Mouse (Mus musculus): ENCODE results near the gene Slc16a13. TPM values are rescaled to one million over a fixed set of nuclear protein-coding genes. Genes with fewer than 3 reads are reported as not detected.
A peak's percentile ranks its signal among the peaks of the same experiment; 100 is the strongest.

The Slc16a13 gene
- polyA plus RNA-seq, 1 experiment from 2014 or later = 12.7 TPM

GRCm38 (mm10) chr11:70189319-70190134, 31.3 kb downstream of the Slc16a13 start:
- H3K9me3 ChIP-seq (replicated peaks; ENCODE audit: control insufficient read depth, low read length, poor library complexity, severe bottlenecking) = no peaks in the 10 kb centered on the region
- no peak for ATAC-seq
- no peaks in the 10 kb centered on the region for H3K27me3 ChIP-seq (ENCODE audit: control insufficient read depth, insufficient read depth, low read depth, low read length)
- H3K4me1 ChIP-seq (ENCODE audit: control insufficient read depth, insufficient read depth, low read length) = no peaks in the 10 kb centered on the region
- no peak overlapping the region for H3K27ac ChIP-seq (ENCODE audit: low read length)
- H3K4me2 ChIP-seq (ENCODE audit: low read length) = no peak overlapping the region
- H3K36me3 ChIP-seq (ENCODE audit: control insufficient read depth, insufficient read depth, low read length) = no peaks in the 10 kb centered on the region
- no peak overlapping the region for H3K4me3 ChIP-seq (ENCODE audit: low read depth, low read length)
- H3K9ac ChIP-seq (ENCODE audit: low read depth, low read length) = no peak overlapping the region
- 87% methylated on average over 28 of the region's 28 CpGs for WGBS

- Histone ChIP-seq H3K27me3 (ENCODE audit: control insufficient read depth, insufficient read depth, low read depth, low read length) (no peaks in the 10 kb centered on the region), H3K9ac (ENCODE audit: low read depth, low read length) (no peak overlapping the region), H3K4me3 (ENCODE audit: low read depth, low read length) (no peak overlapping the region), H3K4me1 (ENCODE audit: control insufficient read depth, insufficient read depth, low read length) (no peaks in the 10 kb centered on the region), H3K27ac (ENCODE audit: low read length) (no peak overlapping the region), H3K4me2 (ENCODE audit: low read length) (no peak overlapping the region), H3K9me3 (replicated peaks; ENCODE audit: control insufficient read depth, low read length, poor library complexity, severe bottlenecking) (no peaks in the 10 kb centered on the region), H3K36me3 (ENCODE audit: control insufficient read depth, insufficient read depth, low read length) (no peaks in the 10 kb centered on the region)
- whole genome bisulfite sequencing = 86% methylated on average over 7 of the region's 7 CpGs
- no peak for ATAC-seq
Observed at GRCm38 (mm10) chr11:70185120-70185519, 35.7 kb downstream of the Slc16a13 start.

GRCm38 (mm10) chr11:70180496-70180895, 40.4 kb downstream of the Slc16a13 start:
- Histone ChIP-seq H3K4me1 (ENCODE audit: control insufficient read depth, insufficient read depth, low read length) (no peaks in the 10 kb centered on the region), H3K4me2 (ENCODE audit: low read length) (no peak overlapping the region), H3K27ac (ENCODE audit: low read length) (no peak overlapping the region), H3K4me3 (ENCODE audit: low read depth, low read length) (no peak overlapping the region), H3K9ac (ENCODE audit: low read depth, low read length) (no peak overlapping the region), H3K27me3 (ENCODE audit: control insufficient read depth, insufficient read depth, low read depth, low read length) (no peaks in the 10 kb centered on the region), H3K36me3 (ENCODE audit: control insufficient read depth, insufficient read depth, low read length) (no peaks in the 10 kb centered on the region), H3K9me3 (replicated peaks; ENCODE audit: control insufficient read depth, low read length, poor library complexity, severe bottlenecking) (no peaks in the 10 kb centered on the region)
- ATAC-seq = no peak
- WGBS = 94% methylated on average over 4 of the region's 4 CpGs

GRCm38 (mm10) chr11:70179401-70179800, 41.5 kb downstream of the Slc16a13 start:
- Histone ChIP-seq H3K9me3 (replicated peaks; ENCODE audit: control insufficient read depth, low read length, poor library complexity, severe bottlenecking) (no peaks in the 10 kb centered on the region), H3K4me2 (ENCODE audit: low read length) (peak overlapping the region; percentile 35), H3K27me3 (ENCODE audit: control insufficient read depth, insufficient read depth, low read depth, low read length) (no peaks in the 10 kb centered on the region), H3K27ac (ENCODE audit: low read length) (no peak overlapping the region), H3K4me1 (ENCODE audit: control insufficient read depth, insufficient read depth, low read length) (no peaks in the 10 kb centered on the region), H3K9ac (ENCODE audit: low read depth, low read length) (no peak overlapping the region), H3K36me3 (ENCODE audit: control insufficient read depth, insufficient read depth, low read length) (no peaks in the 10 kb centered on the region), H3K4me3 (ENCODE audit: low read depth, low read length) (0 out of 2 replicates have a peak overlapping the region, but pooled peaks have one; percentile 12)
- 20% methylated on average over 14 of the region's 14 CpGs for WGBS
- ATAC-seq = no peak

GRCm38 (mm10) chr11:70178756-70179155, 42.1 kb downstream of the Slc16a13 start:
- WGBS = 78% methylated on average over 11 of the region's 11 CpGs
- Histone ChIP-seq H3K4me3 (ENCODE audit: low read depth, low read length) (no peak overlapping the region), H3K4me1 (ENCODE audit: control insufficient read depth, insufficient read depth, low read length) (no peaks in the 10 kb centered on the region), H3K27me3 (ENCODE audit: control insufficient read depth, insufficient read depth, low read depth, low read length) (no peaks in the 10 kb centered on the region), H3K4me2 (ENCODE audit: low read length) (no peak overlapping the region), H3K27ac (ENCODE audit: low read length) (no peak overlapping the region), H3K9me3 (replicated peaks; ENCODE audit: control insufficient read depth, low read length, poor library complexity, severe bottlenecking) (no peaks in the 10 kb centered on the region), H3K9ac (ENCODE audit: low read depth, low read length) (no peak overlapping the region), H3K36me3 (ENCODE audit: control insufficient read depth, insufficient read depth, low read length) (no peaks in the 10 kb centered on the region)
- ATAC-seq = no peak

GRCm38 (mm10) chr11:70178311-70178710, 42.6 kb downstream of the Slc16a13 start:
- H3K36me3 ChIP-seq (ENCODE audit: control insufficient read depth, insufficient read depth, low read length) = no peaks in the 10 kb centered on the region
- WGBS = 89% methylated on average over 11 of the region's 11 CpGs
- no peaks in the 10 kb centered on the region for H3K27me3 ChIP-seq (ENCODE audit: control insufficient read depth, insufficient read depth, low read depth, low read length)
- no peak for ATAC-seq
- no peak overlapping the region for H3K9ac ChIP-seq (ENCODE audit: low read depth, low read length)
- no peak overlapping the region for H3K4me2 ChIP-seq (ENCODE audit: low read length)
- no peaks in the 10 kb centered on the region for H3K4me1 ChIP-seq (ENCODE audit: control insufficient read depth, insufficient read depth, low read length)
- H3K27ac ChIP-seq (ENCODE audit: low read length) = no peak overlapping the region
- no peaks in the 10 kb centered on the region for H3K9me3 ChIP-seq (replicated peaks; ENCODE audit: control insufficient read depth, low read length, poor library complexity, severe bottlenecking)
- H3K4me3 ChIP-seq (ENCODE audit: low read depth, low read length) = no peak overlapping the region

GRCm38 (mm10) chr11:70177647-70178046, 43.2 kb downstream of the Slc16a13 start:
- H3K4me3 ChIP-seq (ENCODE audit: low read depth, low read length) = no peak overlapping the region
- no peaks in the 10 kb centered on the region for H3K9me3 ChIP-seq (replicated peaks; ENCODE audit: control insufficient read depth, low read length, poor library complexity, severe bottlenecking)
- no peak overlapping the region for H3K9ac ChIP-seq (ENCODE audit: low read depth, low read length)
- no peak overlapping the region for H3K4me2 ChIP-seq (ENCODE audit: low read length)
- H3K4me1 ChIP-seq (ENCODE audit: control insufficient read depth, insufficient read depth, low read length) = no peaks in the 10 kb centered on the region
- H3K27me3 ChIP-seq (ENCODE audit: control insufficient read depth, insufficient read depth, low read depth, low read length) = no peaks in the 10 kb centered on the region
- WGBS = 73% methylated on average over 8 of the region's 8 CpGs
- no peak overlapping the region for H3K27ac ChIP-seq (ENCODE audit: low read length)
- H3K36me3 ChIP-seq (ENCODE audit: control insufficient read depth, insufficient read depth, low read length) = no peaks in the 10 kb centered on the region
- ATAC-seq = no peak

- no peak overlapping the region for H3K27ac ChIP-seq (ENCODE audit: low read length)
- no peak overlapping the region for H3K4me2 ChIP-seq (ENCODE audit: low read length)
- no peak for ATAC-seq
- H3K36me3 ChIP-seq (ENCODE audit: control insufficient read depth, insufficient read depth, low read length) = no peaks in the 10 kb centered on the region
- no peaks in the 10 kb centered on the region for H3K9me3 ChIP-seq (replicated peaks; ENCODE audit: control insufficient read depth, low read length, poor library complexity, severe bottlenecking)
- WGBS = 86% methylated on average over 4 of the region's 4 CpGs
- no peaks in the 10 kb centered on the region for H3K27me3 ChIP-seq (ENCODE audit: control insufficient read depth, insufficient read depth, low read depth, low read length)
- no peak overlapping the region for H3K4me3 ChIP-seq (ENCODE audit: low read depth, low read length)
- H3K4me1 ChIP-seq (ENCODE audit: control insufficient read depth, insufficient read depth, low read length) = no peaks in the 10 kb centered on the region
- H3K9ac ChIP-seq (ENCODE audit: low read depth, low read length) = no peak overlapping the region
Observed at GRCm38 (mm10) chr11:70174491-70174890, 46.4 kb downstream of the Slc16a13 start.

GRCm38 (mm10) chr11:70172298-70172697, 48.6 kb downstream of the Slc16a13 start:
- Histone ChIP-seq H3K27me3 (ENCODE audit: control insufficient read depth, insufficient read depth, low read depth, low read length) (no peaks in the 10 kb centered on the region), H3K36me3 (ENCODE audit: control insufficient read depth, insufficient read depth, low read length) (no peaks in the 10 kb centered on the region), H3K4me1 (ENCODE audit: control insufficient read depth, insufficient read depth, low read length) (no peaks in the 10 kb centered on the region), H3K9ac (ENCODE audit: low read depth, low read length) (no peak overlapping the region), H3K4me3 (ENCODE audit: low read depth, low read length) (no peak overlapping the region), H3K27ac (ENCODE audit: low read length) (no peak overlapping the region), H3K9me3 (replicated peaks; ENCODE audit: control insufficient read depth, low read length, poor library complexity, severe bottlenecking) (no peaks in the 10 kb centered on the region), H3K4me2 (ENCODE audit: low read length) (no peak overlapping the region)
- no peak for ATAC-seq
- WGBS = 56% methylated on average over 5 of the region's 5 CpGs

Data from midbrain, embryonic 16.5 days (tissue).